Mouse (Mus musculus): Measurements from ENCODE around the gene Gpr132. TPM values are rescaled to one million over a fixed set of nuclear protein-coding genes. Genes with fewer than 3 reads are reported as not detected.

Gpr132 gene
- polyA plus RNA-seq, 1 experiment: 0.01 TPM

DNA sequence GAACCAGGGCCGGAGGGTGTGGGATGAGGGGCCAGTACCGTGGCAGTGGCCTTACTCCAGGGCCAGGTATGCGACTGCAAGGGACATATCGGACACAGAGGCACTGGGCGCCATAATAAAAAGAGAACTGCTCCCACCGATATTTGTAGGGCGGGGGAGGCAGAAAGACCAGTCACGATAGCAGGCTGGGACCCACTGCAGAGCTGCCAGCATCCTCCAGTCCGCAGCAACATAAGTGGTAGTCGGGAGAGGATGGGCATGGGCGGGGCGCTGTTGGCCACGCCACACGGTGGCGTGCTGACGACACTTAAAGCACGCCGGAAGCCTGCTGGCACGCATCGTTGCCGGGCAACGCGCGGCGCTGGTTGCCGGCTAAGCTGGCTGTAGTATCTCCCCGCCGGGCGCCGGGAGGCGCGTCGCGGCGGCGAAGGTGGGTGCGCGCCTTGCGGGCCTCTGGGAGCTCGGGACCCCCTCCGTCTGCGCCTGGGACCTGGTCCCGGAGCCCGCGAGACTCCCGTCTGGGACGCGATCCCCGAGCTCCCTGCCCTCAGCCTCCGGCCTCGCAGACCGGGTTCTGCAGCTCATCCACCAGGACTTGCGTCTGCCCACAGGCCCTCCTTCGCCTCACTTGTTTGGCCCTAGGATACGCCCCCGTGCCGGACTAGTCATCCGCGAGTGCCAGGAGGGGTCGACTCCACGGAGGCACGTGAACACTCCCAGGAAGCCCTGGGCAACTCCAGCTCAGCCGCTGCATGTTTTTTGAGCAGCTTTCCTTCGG is 59.3 kb downstream of the Gpr132 start, which contains the start of gene Clba1:
TSS of gene Clba1 (plus strand) at position 351 of the 778 bp plus-strand sequence.
- peaks cover 71% of the 10 kb centered on the region for H3K27me3 ChIP-seq (ENCODE audit: control insufficient read depth)
- TF ChIP-seq GATA1 (IDR thresholded peaks at IDR 0.05; ENCODE audit: low read length): no peak
- no peak for TF ChIP-seq TAL1 (IDR thresholded peaks at IDR 0.05; ENCODE audit: low read length)
- peaks cover 18% of the 10 kb centered on the region for H3K4me1 ChIP-seq (ENCODE audit: control insufficient read depth)

DNA sequence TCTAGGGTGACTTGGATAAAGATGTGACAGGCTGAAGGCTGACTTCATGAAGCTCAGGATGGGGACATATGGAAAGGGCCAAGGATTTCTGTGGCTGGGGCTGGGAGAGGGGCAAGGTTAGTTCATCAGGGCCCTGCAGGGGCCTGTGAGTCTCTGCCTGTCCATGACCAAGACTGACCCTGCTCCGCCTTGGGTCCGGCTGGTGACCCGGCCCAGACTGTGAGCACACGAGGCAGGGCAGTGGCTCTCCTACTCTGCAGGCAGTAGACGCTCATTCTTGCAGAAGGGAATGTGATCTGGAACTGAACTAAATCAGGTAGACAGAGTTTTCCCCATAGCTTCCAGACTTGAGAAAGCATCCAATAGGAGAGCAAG is 59.8 kb downstream of the Gpr132 start:
- Histone ChIP-seq H3K4me1 (ENCODE audit: control insufficient read depth) (peaks cover 18% of the 10 kb centered on the region), H3K9me3 (ENCODE audit: control insufficient read depth, low read length) (no peaks in the 10 kb centered on the region), H3K27me3 (ENCODE audit: control insufficient read depth) (peaks cover 77% of the 10 kb centered on the region), H3K4me3 (replicated peaks) (peak overlapping the region; percentile 63), H3K36me3 (ENCODE audit: control insufficient read depth) (peaks cover 3% of the 10 kb centered on the region)
- no peak for TF ChIP-seq TAL1 (IDR thresholded peaks at IDR 0.05; ENCODE audit: low read length)
- no peak for TF ChIP-seq GATA1 (IDR thresholded peaks at IDR 0.05; ENCODE audit: low read length)

More for the DNA sequence above, 59.3 kb downstream of the Gpr132 start, which contains the start of gene Clba1:
- H3K36me3 ChIP-seq (ENCODE audit: control insufficient read depth): peaks cover 7% of the 10 kb centered on the region
- H3K4me3 ChIP-seq (replicated peaks): peak within 1 kb of the TSS; percentile 63
- H3K9me3 ChIP-seq (ENCODE audit: control insufficient read depth, low read length): no peaks in the 10 kb centered on the region

- Histone ChIP-seq H3K36me3 (ENCODE audit: control insufficient read depth) (peaks cover 2% of the 10 kb centered on the region; the same call in 1 of the 2 replicates), H3K4me3 (replicated peaks) (no peak overlapping the region), H3K27me3 (ENCODE audit: control insufficient read depth) (peaks cover 81% of the 10 kb centered on the region), H3K4me1 (ENCODE audit: control insufficient read depth) (peaks cover 18% of the 10 kb centered on the region), H3K9me3 (ENCODE audit: control insufficient read depth, low read length) (no peaks in the 10 kb centered on the region)
- TF ChIP-seq TAL1 (IDR thresholded peaks at IDR 0.05; ENCODE audit: low read length) (no peak), GATA1 (IDR thresholded peaks at IDR 0.05; ENCODE audit: low read length) (no peak)
These were observed 60.2 kb downstream of the Gpr132 start for GRCm38 (mm10) chr12:112807796-112808195.

DNA sequence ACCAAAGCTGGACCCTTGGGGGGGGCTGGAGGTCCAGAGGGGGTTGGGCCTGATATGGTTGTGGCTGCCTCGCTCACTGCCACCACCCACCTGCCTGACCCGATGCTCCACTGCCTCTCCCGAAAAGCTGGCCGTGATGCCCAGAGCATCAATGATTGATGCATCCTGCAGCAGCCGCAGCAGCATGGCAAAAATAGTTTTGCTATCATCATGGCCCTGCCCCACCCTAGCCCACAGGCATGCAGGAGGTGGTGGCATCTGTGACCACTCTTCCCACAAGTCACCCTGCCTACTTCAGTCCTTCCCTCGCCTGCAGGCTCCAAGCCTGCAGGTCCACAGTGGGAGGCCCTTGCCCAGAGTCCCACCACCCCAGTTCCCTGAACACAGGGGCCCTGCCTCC is 62.0 kb downstream of the Gpr132 start:
- Histone ChIP-seq H3K27me3 (ENCODE audit: control insufficient read depth) (peaks cover 97% of the 10 kb centered on the region), H3K9me3 (ENCODE audit: control insufficient read depth, low read length) (no peaks in the 10 kb centered on the region), H3K4me3 (replicated peaks) (no peak overlapping the region), H3K4me1 (ENCODE audit: control insufficient read depth) (peaks cover 21% of the 10 kb centered on the region), H3K36me3 (ENCODE audit: control insufficient read depth) (no peaks in the 10 kb centered on the region)
- TF ChIP-seq GATA1 (IDR thresholded peaks at IDR 0.05; ENCODE audit: low read length) (no peak), TAL1 (IDR thresholded peaks at IDR 0.05; ENCODE audit: low read length) (no peak)

DNA sequence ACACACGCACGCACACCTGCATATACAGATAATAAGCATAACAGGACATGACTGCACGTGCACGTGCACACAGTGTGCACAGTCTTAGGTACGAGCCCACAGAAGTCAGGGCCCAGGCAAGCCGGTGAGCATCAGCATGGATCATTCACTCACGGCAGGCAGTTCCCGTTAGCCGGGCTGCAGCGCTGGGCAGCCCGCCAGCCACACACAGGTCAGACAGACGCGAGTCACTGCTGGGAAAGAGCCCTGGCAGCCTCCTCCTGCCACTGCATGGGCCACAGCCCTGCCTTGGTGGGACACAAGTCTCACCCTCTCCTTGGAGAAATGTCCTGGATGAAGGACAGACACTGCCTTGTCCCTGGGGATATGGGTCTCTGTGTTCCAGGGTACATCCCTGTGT is 64.0 kb downstream of the Gpr132 start:
- H3K36me3 ChIP-seq (ENCODE audit: control insufficient read depth): no peaks in the 10 kb centered on the region
- no peak for TF ChIP-seq GATA1 (IDR thresholded peaks at IDR 0.05; ENCODE audit: low read length)
- TF ChIP-seq TAL1 (IDR thresholded peaks at IDR 0.05; ENCODE audit: low read length): no peak
- no peaks in the 10 kb centered on the region for H3K9me3 ChIP-seq (ENCODE audit: control insufficient read depth, low read length)
- H3K27me3 ChIP-seq (ENCODE audit: control insufficient read depth): peaks cover 83% of the 10 kb centered on the region
- H3K4me1 ChIP-seq (ENCODE audit: control insufficient read depth): peaks cover 14% of the 10 kb centered on the region
- no peak overlapping the region for H3K4me3 ChIP-seq (replicated peaks)

DNA sequence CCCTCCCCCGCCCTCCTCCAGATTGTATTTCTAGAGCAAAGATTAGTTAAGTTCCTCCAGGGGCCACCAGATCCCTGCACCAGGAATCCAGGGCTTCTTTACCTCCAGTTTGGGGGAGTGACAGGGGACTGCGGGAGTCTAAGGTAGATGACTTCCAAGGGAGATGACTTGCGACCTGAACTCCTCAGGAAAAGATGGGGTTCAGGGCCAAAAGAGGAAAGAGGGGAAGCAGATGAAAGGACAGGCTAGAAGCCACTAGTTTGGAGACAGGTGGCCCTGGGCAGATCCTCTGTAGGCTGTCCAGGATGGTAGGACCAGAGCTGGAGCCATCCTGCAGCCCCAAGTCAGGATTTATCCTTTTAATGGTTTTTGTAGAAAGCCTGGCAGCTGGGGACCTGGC is 65.1 kb downstream of the Gpr132 start:
- Histone ChIP-seq H3K9me3 (ENCODE audit: control insufficient read depth, low read length) (no peaks in the 10 kb centered on the region), H3K27me3 (ENCODE audit: control insufficient read depth) (peaks cover 73% of the 10 kb centered on the region), H3K36me3 (ENCODE audit: control insufficient read depth) (no peaks in the 10 kb centered on the region), H3K4me3 (replicated peaks) (no peak overlapping the region), H3K4me1 (ENCODE audit: control insufficient read depth) (peaks cover 3% of the 10 kb centered on the region)
- no peak for TF ChIP-seq TAL1 (IDR thresholded peaks at IDR 0.05; ENCODE audit: low read length)
- TF ChIP-seq GATA1 (IDR thresholded peaks at IDR 0.05; ENCODE audit: low read length): no peak

DNA sequence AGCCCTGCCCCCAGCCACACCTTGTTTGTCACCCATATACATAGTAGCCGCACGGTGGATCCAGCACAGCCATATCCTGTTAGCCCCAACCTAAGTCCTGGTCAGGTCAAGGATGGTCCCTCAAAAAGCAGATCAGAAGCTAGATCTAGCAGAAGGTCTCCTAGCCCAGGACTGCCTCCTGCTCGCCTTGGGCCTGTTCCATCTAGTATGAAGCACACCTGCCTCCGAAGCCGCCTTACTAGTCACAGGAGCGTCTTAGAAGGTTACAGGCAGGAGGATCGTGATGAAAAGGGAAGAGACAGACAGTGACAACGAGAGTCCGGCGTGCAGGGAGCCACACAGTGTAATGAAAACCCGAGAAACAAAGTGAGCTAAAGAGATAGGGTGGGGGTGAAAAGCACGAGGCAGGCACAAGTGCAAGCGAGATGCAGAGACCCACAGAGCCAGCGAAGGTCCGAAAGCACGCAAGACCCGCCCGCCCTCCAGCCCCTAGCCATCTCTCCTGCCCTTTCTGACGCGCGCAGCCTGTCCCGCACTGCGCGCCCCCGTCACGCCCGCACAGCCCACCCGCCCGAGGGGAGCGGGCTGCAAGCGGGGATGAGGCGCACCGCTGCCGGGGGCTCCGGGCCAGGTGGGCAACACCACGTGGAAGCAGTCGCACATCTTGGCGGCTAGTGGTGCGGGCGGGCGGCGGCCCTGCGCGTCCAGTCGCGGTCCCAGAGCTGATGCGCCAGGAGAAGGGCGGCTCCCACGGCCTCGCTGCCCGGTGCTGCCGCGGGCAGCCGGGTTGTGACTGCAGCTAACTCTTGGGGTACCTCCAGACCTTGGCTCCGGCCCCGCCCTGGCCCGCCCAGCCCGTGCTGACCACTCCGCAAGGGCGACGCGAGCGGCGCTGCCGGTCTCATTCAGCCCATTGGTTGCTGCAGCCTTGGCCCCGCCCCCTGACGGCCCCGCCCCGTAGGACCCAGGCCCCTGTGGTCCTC is 65.9 kb downstream of the Gpr132 start, which contains the start of gene Ahnak2:
TSS of gene Ahnak2 (minus strand) at position 794 of the 983 bp plus-strand sequence.
- TF ChIP-seq GATA1 (IDR thresholded peaks at IDR 0.05; ENCODE audit: low read length): no peak
- no peak for TF ChIP-seq TAL1 (IDR thresholded peaks at IDR 0.05; ENCODE audit: low read length)
- Histone ChIP-seq H3K36me3 (ENCODE audit: control insufficient read depth) (no peaks in the 10 kb centered on the region), H3K9me3 (ENCODE audit: control insufficient read depth, low read length) (no peaks in the 10 kb centered on the region), H3K27me3 (ENCODE audit: control insufficient read depth) (peaks cover 73% of the 10 kb centered on the region), H3K4me3 (replicated peaks) (no peak within 1 kb of the TSS), H3K4me1 (ENCODE audit: control insufficient read depth) (peaks cover 3% of the 10 kb centered on the region)

Other genes starting within 250 kb of the Gpr132 start
- gene Adssl1, start 248.2 kb downstream of the Gpr132 start, polyA plus RNA-seq (2012): 0.28 and 0.74 TPM in 2 replicates
- 20.4 and 20.6 TPM in 2 replicates for gene Siva1, start 223.5 kb downstream of the Gpr132 start, polyA plus RNA-seq (2012)
- gene Akt1, start 193.3 kb downstream of the Gpr132 start, polyA plus RNA-seq (2012): 15.1 and 15.2 TPM in 2 replicates
- 0.02 TPM in 1 of 2 replicates, not detected in the other for gene Zbtb42, start 189.4 kb downstream of the Gpr132 start, polyA plus RNA-seq (2012)
- gene Cep170b, start 147.8 kb downstream of the Gpr132 start, polyA plus RNA-seq (2012): 0.02 and 0.04 TPM in 2 replicates
- 0.24 and 0.50 TPM in 2 replicates for gene Pld4, start 107.6 kb downstream of the Gpr132 start, polyA plus RNA-seq (2012)
- 0.01 and 0.05 TPM in 2 replicates for gene Ahnak2, start 65.6 kb downstream of the Gpr132 start, polyA plus RNA-seq (2012)
- gene Clba1, start 59.3 kb downstream of the Gpr132 start, polyA plus RNA-seq (2012): 0.10 TPM in 1 of 2 replicates, not detected in the other
- 3.3 and 4.7 TPM in 2 replicates for gene Cdca4, start 38.8 kb downstream of the Gpr132 start, polyA plus RNA-seq (2012)
- 0.03 TPM in 1 of 2 replicates, not detected in the other for gene Jag2, start 61.5 kb upstream of the Gpr132 start, polyA plus RNA-seq (2012)
- gene Nudt14, start 73.9 kb upstream of the Gpr132 start, polyA plus RNA-seq (2012): 0.86 and 0.87 TPM in 2 replicates
- gene Btbd6, start 108.3 kb upstream of the Gpr132 start, polyA plus RNA-seq (2012): 1.5 and 2.6 TPM in 2 replicates
- gene Brf1, start 132.5 kb upstream of the Gpr132 start, polyA plus RNA-seq (2012): 3.0 and 3.6 TPM in 2 replicates
- gene Pacs2, start 146.3 kb upstream of the Gpr132 start, polyA plus RNA-seq (2012): 2.6 and 2.8 TPM in 2 replicates
- gene Tex22, start 206.3 kb upstream of the Gpr132 start, polyA plus RNA-seq (2012): not detected in 2 replicates
- 18.5 and 22.5 TPM in 2 replicates for gene Mta1, start 230.1 kb upstream of the Gpr132 start, polyA plus RNA-seq (2012)